Mouse (Mus musculus) midbrain, embryonic 14.5 days (tissue): Measurements from ENCODE around the gene Rps6ka5. TPM values are rescaled to one million over a fixed set of nuclear protein-coding genes. Genes with fewer than 3 reads are reported as not detected.

Source experiments
- ATAC-seq: fragments of 200-750 bp; cut with Nextera tagmentation; 2 replicates; pipeline ENCODE4 v1.8.0; 2017; ENCODE audit warnings: moderate number of reproducible peaks, moderate library complexity; ENCODE audit not compliant: low FRiP score, low TSS enrichment
- DNase-seq: peaks from one replicate; pipeline ENCODE4 v3.0.0-alpha.2; 2015
- H3K27ac ChIP-seq: fragments of 300-500 bp; sonication (generic); replicated peaks from 2 replicates; pipeline ENCODE4 v1.5.1; 2014; ENCODE audit warnings: mild to moderate bottlenecking, low read depth, low read length, moderate library complexity
- H3K27me3 ChIP-seq: fragments of 300-500 bp; sonication (generic); 2 replicates; pipeline ENCODE4 v1.6.1; 2014; ENCODE audit warnings: low read length, control low read depth, mixed read lengths; ENCODE audit not compliant: control insufficient read depth, insufficient read depth
- H3K36me3 ChIP-seq: fragments of 300-500 bp; sonication (generic); 2 replicates; pipeline ENCODE4 v1.6.1; 2014; ENCODE audit warnings: low read length, control low read depth; ENCODE audit not compliant: control insufficient read depth, insufficient read depth
- H3K4me1 ChIP-seq: fragments of 300-500 bp; sonication (generic); 2 replicates; pipeline ENCODE4 v1.6.1; 2014; ENCODE audit warnings: mild to moderate bottlenecking, antibody characterized with exemption, low read length, control low read depth; ENCODE audit not compliant: control insufficient read depth, insufficient read depth
- H3K4me2 ChIP-seq: fragments of 300-500 bp; sonication (generic); 2 replicates; pipeline ENCODE4 v1.6.1; 2014; ENCODE audit warnings: mild to moderate bottlenecking, low read length, moderate library complexity
- H3K4me3 ChIP-seq: fragments of 300-500 bp; sonication (generic); replicated peaks from 2 replicates; pipeline ENCODE4 v1.5.1; 2014; ENCODE audit warnings: low read depth, low read length
- H3K9ac ChIP-seq: fragments of 300-500 bp; sonication (generic); replicated peaks from 2 replicates; pipeline ENCODE4 v1.6.1; 2014; ENCODE audit warnings: mild to moderate bottlenecking, low read length, moderate library complexity
- H3K9me3 ChIP-seq: fragments of 300-500 bp; sonication (generic); 2 replicates; pipeline ENCODE4 v1.6.1; 2016; ENCODE audit warnings: low read length, control low read depth, mixed read lengths; ENCODE audit not compliant: control insufficient read depth
- WGBS: fragments of 180-500 bp; shearing (Covaris S2); extraction: QIAGEN DNeasy Blood & Tissue Kit; methylation state at CpG from one replicate; pipeline ENCODE4 v1.1.7; 2014; 5-methylcytosine and 5-hydroxymethylcytosine counted together
- polyA plus RNA-seq: library from polyadenylated mRNA; unstranded; fragments of >200 nt; fragmentation: Nextera tagmentation; extraction: Ambion mirVana; gene quantifications from 2 replicates; pipeline ENCODE4 v1.2.1, GENCODE M21; 2014

The Rps6ka5 gene
- polyA plus RNA-seq, 1 experiment from 2014 or later = 7.9 TPM

DNA sequence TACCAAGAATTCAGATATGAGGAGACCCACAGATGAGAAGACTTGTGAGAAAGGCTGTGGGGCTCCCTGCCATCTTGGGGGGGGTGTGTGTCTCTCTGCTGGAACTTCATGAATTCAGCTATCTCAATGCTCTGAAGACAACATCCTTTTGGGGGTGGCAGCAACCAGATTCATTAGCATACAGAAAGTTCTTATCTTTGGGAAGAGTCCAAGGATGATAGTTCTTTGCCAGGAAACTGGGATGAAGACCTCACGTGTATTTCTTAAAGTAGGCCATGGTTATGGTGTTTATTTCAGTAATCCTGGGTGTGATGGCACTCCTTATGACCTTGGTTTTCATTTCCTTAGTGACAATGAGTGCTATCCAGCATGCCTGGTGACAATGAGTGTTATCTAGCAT, 195.0 kb downstream of the Rps6ka5 start:
- 76% methylated on average over 1 of the region's 1 CpGs for WGBS
- no peaks in the 10 kb centered on the region for H3K27me3 ChIP-seq
- H3K4me1 ChIP-seq = 0 out of 2 replicates have a peak, but pooled peaks cover 4% of the 10 kb centered on the region
- ATAC-seq (no peak), DNase-seq (no peak)
- H3K27ac ChIP-seq = no peak overlapping the region
- no peaks in the 10 kb centered on the region for H3K36me3 ChIP-seq
- H3K9ac ChIP-seq = no peak overlapping the region
- H3K4me3 ChIP-seq = no peak overlapping the region
- no peaks in the 10 kb centered on the region for H3K9me3 ChIP-seq
- H3K4me2 ChIP-seq = no peak overlapping the region

DNA sequence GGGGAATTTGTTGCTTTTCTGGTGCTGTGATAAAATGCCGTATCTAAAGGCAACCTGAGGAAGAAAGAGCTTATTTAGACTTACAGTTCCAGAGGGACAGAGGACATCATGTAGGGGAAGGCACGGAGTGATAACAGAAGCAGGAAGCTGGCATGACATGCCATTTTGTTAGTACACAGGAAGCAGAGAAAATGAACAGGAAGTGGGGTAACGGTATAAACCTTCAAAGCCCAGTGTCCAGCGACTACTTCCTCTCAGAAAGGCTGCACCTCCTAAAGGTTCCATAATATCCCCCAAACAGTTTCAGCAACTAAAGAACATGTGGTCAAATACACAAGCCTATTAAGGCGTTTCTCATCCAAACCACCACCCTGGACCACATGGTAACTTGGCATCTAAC, 195.9 kb downstream of the Rps6ka5 start:
- ATAC-seq (no peak), DNase-seq (no peak)
- Histone ChIP-seq H3K27me3 (no peaks in the 10 kb centered on the region), H3K9ac (no peak overlapping the region), H3K4me3 (no peak overlapping the region), H3K36me3 (no peaks in the 10 kb centered on the region), H3K9me3 (no peaks in the 10 kb centered on the region), H3K4me2 (no peak overlapping the region), H3K4me1 (0 out of 2 replicates have a peak, but pooled peaks cover 4% of the 10 kb centered on the region), H3K27ac (no peak overlapping the region)
- WGBS = 89% methylated on average over 5 of the region's 5 CpGs

DNA sequence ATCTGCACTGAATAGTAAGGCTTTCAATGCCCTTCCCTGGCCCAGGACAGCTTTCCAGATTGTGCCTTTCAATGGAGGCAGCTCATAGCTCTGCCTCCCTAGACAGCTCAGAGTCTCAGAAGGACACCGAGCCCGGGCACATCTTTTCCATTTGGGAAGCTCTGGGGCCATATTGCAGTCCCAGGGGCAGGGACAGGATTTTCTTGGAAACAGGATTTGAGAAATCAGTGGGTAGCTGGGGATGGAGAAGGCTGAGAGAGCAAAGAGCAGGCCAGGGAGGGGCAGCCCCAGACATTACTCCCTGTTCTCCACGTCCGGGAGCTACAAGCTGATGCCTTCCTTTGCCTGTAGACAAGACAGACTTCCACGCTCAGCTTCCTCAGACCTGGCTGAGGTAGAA, 197.1 kb downstream of the Rps6ka5 start:
- ATAC-seq (no peak), DNase-seq (no peak)
- Histone ChIP-seq H3K9me3 (no peaks in the 10 kb centered on the region), H3K4me2 (no peak overlapping the region), H3K4me1 (0 out of 2 replicates have a peak, but pooled peaks cover 4% of the 10 kb centered on the region), H3K27me3 (no peaks in the 10 kb centered on the region), H3K4me3 (no peak overlapping the region), H3K9ac (no peak overlapping the region), H3K36me3 (no peaks in the 10 kb centered on the region), H3K27ac (no peak overlapping the region)
- WGBS = 80% methylated on average over 5 of the region's 5 CpGs

DNA sequence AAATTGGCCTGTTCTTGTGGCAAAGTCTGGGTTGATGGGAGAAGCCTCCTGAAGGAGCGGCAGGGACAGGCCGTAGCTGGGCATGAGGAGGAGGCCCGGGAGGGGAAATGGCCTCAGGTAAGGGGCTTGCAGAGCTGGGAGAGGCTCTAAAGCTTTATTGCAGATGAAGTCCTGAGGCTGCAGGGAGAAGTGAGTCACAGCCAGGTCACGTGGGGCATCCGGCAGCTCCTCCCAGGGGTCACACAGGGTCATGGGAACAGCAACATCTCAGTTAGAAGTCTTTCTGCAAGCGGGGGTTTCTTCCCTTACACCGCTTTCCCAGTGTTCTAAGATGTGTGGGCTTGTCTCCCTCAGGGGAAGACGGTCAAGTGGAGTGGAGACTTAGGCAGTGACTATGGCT, 197.6 kb downstream of the Rps6ka5 start:
- Histone ChIP-seq H3K4me1 (0 out of 2 replicates have a peak, but pooled peaks cover 4% of the 10 kb centered on the region), H3K4me2 (no peak overlapping the region), H3K9ac (no peak overlapping the region), H3K9me3 (no peaks in the 10 kb centered on the region), H3K4me3 (no peak overlapping the region), H3K27me3 (no peaks in the 10 kb centered on the region), H3K36me3 (no peaks in the 10 kb centered on the region), H3K27ac (no peak overlapping the region)
- ATAC-seq (no peak), DNase-seq (no peak)
- 29% methylated on average over 8 of the region's 8 CpGs for WGBS

DNA sequence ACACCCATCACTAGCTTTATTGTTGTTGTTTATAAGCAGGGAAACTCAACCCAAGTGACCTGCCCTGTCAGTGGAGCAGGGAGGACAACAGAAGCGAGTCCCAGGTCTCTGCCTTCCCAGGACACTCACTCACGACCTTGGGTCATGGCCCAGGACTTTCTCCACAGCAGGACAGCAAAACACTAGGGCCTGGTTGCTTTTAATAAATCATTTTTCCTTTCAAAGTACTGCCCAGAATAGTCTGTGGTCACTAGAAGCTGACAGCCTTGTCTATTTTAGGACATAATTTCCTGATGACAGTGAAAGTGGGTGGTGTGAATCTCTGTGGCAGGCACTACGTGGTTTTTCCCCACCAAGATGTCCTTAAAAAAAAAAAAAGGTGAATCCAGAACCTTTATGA, 198.5 kb downstream of the Rps6ka5 start:
- Histone ChIP-seq H3K27me3 (no peaks in the 10 kb centered on the region), H3K36me3 (no peaks in the 10 kb centered on the region), H3K4me3 (no peak overlapping the region), H3K9me3 (no peaks in the 10 kb centered on the region), H3K4me1 (0 out of 2 replicates have a peak, but pooled peaks cover 4% of the 10 kb centered on the region), H3K4me2 (peak overlapping the region; percentile 49), H3K9ac (no peak overlapping the region), H3K27ac (no peak overlapping the region)
- DNase-seq (no peak), ATAC-seq (no peak)
- WGBS = 79% methylated on average over 3 of the region's 3 CpGs

DNA sequence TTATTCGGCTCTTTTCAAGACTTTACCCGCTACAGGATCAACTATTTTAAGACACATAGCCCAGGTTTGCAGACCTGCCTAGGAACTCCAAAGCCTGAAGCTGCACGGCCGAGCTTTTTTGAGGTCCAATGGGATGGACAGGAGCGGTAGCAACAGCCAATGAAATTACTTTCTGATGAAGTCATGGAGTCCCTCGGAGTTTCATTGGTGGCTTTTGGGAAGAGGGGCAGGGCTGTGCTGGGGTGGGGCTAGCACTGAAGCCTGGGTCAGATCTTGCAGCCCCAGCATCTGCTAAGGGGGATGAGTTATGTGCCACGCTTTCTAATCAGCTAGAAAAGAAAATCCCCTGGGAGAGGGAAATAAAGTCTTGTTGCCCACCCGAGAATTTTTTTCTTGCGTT, 199.0 kb downstream of the Rps6ka5 start:
- Histone ChIP-seq H3K4me2 (peak overlapping the region; percentile 49), H3K27ac (no peak overlapping the region), H3K9ac (no peak overlapping the region), H3K4me3 (no peak overlapping the region), H3K36me3 (no peaks in the 10 kb centered on the region), H3K9me3 (no peaks in the 10 kb centered on the region), H3K4me1 (0 out of 2 replicates have a peak, but pooled peaks cover 4% of the 10 kb centered on the region), H3K27me3 (no peaks in the 10 kb centered on the region)
- peak; percentile 97 for ATAC-seq
- WGBS = 7% methylated on average over 9 of the region's 9 CpGs
- DNase-seq = peak; percentile 87

DNA sequence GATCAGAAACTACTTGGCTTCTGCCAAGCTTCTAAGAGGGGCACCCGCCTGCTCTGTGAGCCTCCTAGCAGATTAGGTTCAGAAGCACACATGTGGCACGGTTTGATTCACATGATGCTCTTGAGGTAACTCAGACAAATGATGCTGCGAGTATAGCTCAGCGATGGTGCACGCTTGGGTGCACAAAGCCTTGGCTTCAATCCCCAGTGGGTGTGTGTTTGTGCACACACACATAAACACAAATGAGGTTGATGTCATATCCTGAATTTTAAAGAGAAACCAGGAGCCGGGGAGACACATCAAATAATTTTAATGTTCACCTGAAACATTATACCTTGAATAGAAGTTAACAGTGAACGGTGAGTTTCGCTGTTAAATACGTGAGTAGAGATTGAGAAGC, 199.5 kb downstream of the Rps6ka5 start:
- Histone ChIP-seq H3K9me3 (no peaks in the 10 kb centered on the region), H3K4me3 (no peak overlapping the region), H3K36me3 (no peaks in the 10 kb centered on the region), H3K27me3 (no peaks in the 10 kb centered on the region), H3K27ac (no peak overlapping the region), H3K4me2 (peak overlapping the region; percentile 49), H3K4me1 (0 out of 2 replicates have a peak, but pooled peaks cover 4% of the 10 kb centered on the region), H3K9ac (no peak overlapping the region)
- 52% methylated on average over 9 of the region's 9 CpGs for WGBS
- ATAC-seq = no peak
- peak; percentile 39 for DNase-seq

DNA sequence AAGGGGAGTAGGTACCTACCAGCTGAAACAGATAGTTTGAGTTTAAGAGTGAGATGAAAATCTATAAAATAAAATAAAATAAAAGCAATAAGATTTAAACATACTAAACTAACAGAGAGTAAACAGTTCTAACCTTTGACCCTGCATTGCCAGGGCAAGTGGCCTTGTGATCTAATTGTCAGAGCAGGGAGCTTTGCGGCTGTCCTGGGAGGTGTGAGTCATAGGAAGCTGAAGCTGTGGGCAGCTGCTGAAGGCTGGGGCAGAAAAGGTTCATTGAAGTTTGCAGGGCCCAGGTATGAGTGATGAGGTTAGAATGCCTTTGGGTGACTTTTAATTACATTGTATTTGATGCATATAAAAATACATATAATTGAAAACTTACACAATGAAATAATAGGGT, 200.8 kb downstream of the Rps6ka5 start:
- Histone ChIP-seq H3K4me1 (0 out of 2 replicates have a peak, but pooled peaks cover 4% of the 10 kb centered on the region), H3K27me3 (no peaks in the 10 kb centered on the region), H3K4me3 (no peak overlapping the region), H3K27ac (no peak overlapping the region), H3K4me2 (no peak overlapping the region), H3K9me3 (no peaks in the 10 kb centered on the region), H3K9ac (no peak overlapping the region), H3K36me3 (no peaks in the 10 kb centered on the region)
- DNase-seq = no peak
- no peak for ATAC-seq
- WGBS = 86% methylated on average over 1 of the region's 1 CpGs

DNA sequence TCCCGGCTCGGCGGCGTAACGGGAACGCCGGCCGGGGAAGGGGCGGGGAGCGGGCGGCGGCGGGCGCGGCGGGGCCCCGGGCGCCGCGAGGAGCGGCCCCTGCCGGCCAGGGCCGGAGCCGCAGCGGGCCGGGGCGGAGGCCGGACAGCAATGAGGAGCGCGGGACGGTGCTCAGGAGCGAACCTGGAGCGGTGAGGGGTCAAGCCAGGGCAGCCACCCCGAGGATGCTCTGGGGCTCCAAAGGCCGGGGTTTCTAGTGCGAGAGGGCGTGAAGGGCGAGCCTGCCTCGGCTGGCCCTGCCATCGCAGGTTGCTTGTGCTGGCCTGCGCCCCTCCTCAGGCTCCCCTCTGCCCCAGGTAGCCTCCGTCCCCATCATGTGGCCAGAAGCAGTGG, 206.0 kb downstream of the Rps6ka5 start, which contains the start of gene Ttc7b:
TSS of gene Ttc7b (minus strand) at position 33 of the 393 bp plus-strand sequence.
- WGBS = 1% methylated on average over 42 of the region's 42 CpGs
- peak within 1 kb of the TSS; percentile 85 for H3K4me2 ChIP-seq
- peak within 1 kb of the TSS; percentile 96 for H3K9ac ChIP-seq
- no peaks in the 10 kb centered on the region for H3K9me3 ChIP-seq
- H3K27ac ChIP-seq = peak within 1 kb of the TSS; percentile 88
- ATAC-seq (peak; percentile 82), DNase-seq (no peak)
- no peaks in the 10 kb centered on the region for H3K36me3 ChIP-seq
- H3K4me1 ChIP-seq = peaks cover 16% of the 10 kb centered on the region
- H3K4me3 ChIP-seq = peak within 1 kb of the TSS; percentile 85
- H3K27me3 ChIP-seq = no peaks in the 10 kb centered on the region
